Mouse (Mus musculus): ENCODE data around the gene Slc17a8.

DNA sequence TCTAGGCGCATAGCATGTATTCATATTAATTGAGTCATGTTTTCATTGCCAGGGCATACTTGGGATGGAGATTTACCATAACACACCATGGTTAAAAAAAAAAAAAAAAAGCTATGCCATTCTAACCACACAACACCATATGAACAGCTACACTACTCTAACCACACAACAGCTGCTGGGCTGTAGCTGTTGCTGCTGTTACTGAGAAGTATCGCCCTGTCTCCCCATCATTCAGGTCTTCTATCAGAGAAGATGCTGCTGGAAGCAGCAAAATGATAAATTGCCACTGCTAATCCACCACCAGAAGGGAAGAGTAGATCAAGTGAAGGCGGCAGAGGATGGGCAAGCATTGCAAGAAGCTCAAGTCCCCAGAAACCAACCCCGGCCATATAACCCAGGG is 42.3 kb downstream of the Slc17a8 start:
- TF ChIP-seq CTCF (IDR thresholded peaks at IDR 0.05; ENCODE audit: borderline replicate concordance, extremely low read depth, insufficient read depth, insufficient read length) (no peak), POLR2A (IDR thresholded peaks at IDR 0.05; ENCODE audit: borderline replicate concordance, extremely low read depth, insufficient read depth, insufficient read length, poor library complexity, severe bottlenecking) (no peak)
